Mouse (Mus musculus): ENCODE data around the gene Arl6. TPM values are rescaled to one million over a fixed set of nuclear protein-coding genes. Genes with fewer than 3 reads are reported as not detected.

Gene Arl6
- polyA plus RNA-seq (2015; fragmentation: Nextera tagmentation; extraction: Ambion mirVana), result 56.7 and 68.3 TPM in 2 replicates

- H3K9ac ChIP-seq (ENCODE audit: low read depth, low read length), result peak within 1 kb of the TSS; percentile 85
- H3K27ac ChIP-seq (ENCODE audit: low read depth, low read length), result peak within 1 kb of the TSS; percentile 98
- ATAC-seq, result peak; percentile 98
- H3K4me1 ChIP-seq (ENCODE audit: control insufficient read depth, insufficient read depth, low read depth, low read length), result peaks cover 7% of the 10 kb centered on the region
- peak within 1 kb of the TSS; percentile 62 for H3K4me3 ChIP-seq (ENCODE audit: low read length)
- no peaks in the 10 kb centered on the region for H3K9me3 ChIP-seq (ENCODE audit: control insufficient read depth, low read length)
- no peaks in the 10 kb centered on the region for H3K36me3 ChIP-seq (ENCODE audit: control insufficient read depth, insufficient read depth, low read length)
- peak within 1 kb of the TSS; percentile 65 for H3K4me2 ChIP-seq (ENCODE audit: low read length)
- H3K27me3 ChIP-seq (replicated peaks; ENCODE audit: control insufficient read depth, insufficient read depth, low read length), result no peaks in the 10 kb centered on the region
- WGBS, result under 1% methylated on average over 44 of the region's 46 CpGs
Measured at GRCm38 (mm10) chr16:59639102-59639691, at the start of gene Arl6. Gene Arl6 (minus strand): TSS chr16:59639391.

GRCm38 (mm10) chr16:59685135-59685534 lies 45.9 kb upstream of the Arl6 start:
- Histone ChIP-seq H3K9me3 (ENCODE audit: control insufficient read depth, low read length) (no peaks in the 10 kb centered on the region), H3K36me3 (ENCODE audit: control insufficient read depth, insufficient read depth, low read length) (no peaks in the 10 kb centered on the region), H3K27me3 (replicated peaks; ENCODE audit: control insufficient read depth, insufficient read depth, low read length) (no peaks in the 10 kb centered on the region), H3K4me1 (ENCODE audit: control insufficient read depth, insufficient read depth, low read depth, low read length) (no peaks in the 10 kb centered on the region), H3K9ac (ENCODE audit: low read depth, low read length) (no peak overlapping the region), H3K4me2 (ENCODE audit: low read length) (no peak overlapping the region), H3K27ac (ENCODE audit: low read depth, low read length) (no peak overlapping the region), H3K4me3 (ENCODE audit: low read length) (no peak overlapping the region)
- 67% methylated on average over 5 of the region's 5 CpGs for WGBS
- no peak for ATAC-seq

GRCm38 (mm10) chr16:59683434-59683833 lies 44.2 kb upstream of the Arl6 start:
- no peaks in the 10 kb centered on the region for H3K4me1 ChIP-seq (ENCODE audit: control insufficient read depth, insufficient read depth, low read depth, low read length)
- no peak overlapping the region for H3K4me3 ChIP-seq (ENCODE audit: low read length)
- no peaks in the 10 kb centered on the region for H3K36me3 ChIP-seq (ENCODE audit: control insufficient read depth, insufficient read depth, low read length)
- no peak overlapping the region for H3K9ac ChIP-seq (ENCODE audit: low read depth, low read length)
- H3K27ac ChIP-seq (ENCODE audit: low read depth, low read length), result no peak overlapping the region
- peak; percentile 91 for ATAC-seq
- no peaks in the 10 kb centered on the region for H3K9me3 ChIP-seq (ENCODE audit: control insufficient read depth, low read length)
- 4% methylated on average over 8 of the region's 8 CpGs for WGBS
- H3K27me3 ChIP-seq (replicated peaks; ENCODE audit: control insufficient read depth, insufficient read depth, low read length), result no peaks in the 10 kb centered on the region
- peak overlapping the region; percentile 43 for H3K4me2 ChIP-seq (ENCODE audit: low read length)

- no peak for ATAC-seq
- Histone ChIP-seq H3K9me3 (ENCODE audit: control insufficient read depth, low read length) (no peaks in the 10 kb centered on the region), H3K27me3 (replicated peaks; ENCODE audit: control insufficient read depth, insufficient read depth, low read length) (no peaks in the 10 kb centered on the region), H3K27ac (ENCODE audit: low read depth, low read length) (no peak overlapping the region), H3K4me2 (ENCODE audit: low read length) (no peak overlapping the region), H3K4me3 (ENCODE audit: low read length) (no peak overlapping the region), H3K4me1 (ENCODE audit: control insufficient read depth, insufficient read depth, low read depth, low read length) (no peaks in the 10 kb centered on the region), H3K9ac (ENCODE audit: low read depth, low read length) (no peak overlapping the region), H3K36me3 (ENCODE audit: control insufficient read depth, insufficient read depth, low read length) (no peaks in the 10 kb centered on the region)
- 83% methylated on average over 8 of the region's 8 CpGs for WGBS
Measured at GRCm38 (mm10) chr16:59682216-59682891, 43.2 kb upstream of the Arl6 start.

- H3K4me3 ChIP-seq (ENCODE audit: low read length), result no peak overlapping the region
- H3K27ac ChIP-seq (ENCODE audit: low read depth, low read length), result no peak overlapping the region
- H3K36me3 ChIP-seq (ENCODE audit: control insufficient read depth, insufficient read depth, low read length), result no peaks in the 10 kb centered on the region
- no peak for ATAC-seq
- no peaks in the 10 kb centered on the region for H3K9me3 ChIP-seq (ENCODE audit: control insufficient read depth, low read length)
- H3K27me3 ChIP-seq (replicated peaks; ENCODE audit: control insufficient read depth, insufficient read depth, low read length), result no peaks in the 10 kb centered on the region
- no peaks in the 10 kb centered on the region for H3K4me1 ChIP-seq (ENCODE audit: control insufficient read depth, insufficient read depth, low read depth, low read length)
- 92% methylated on average over 2 of the region's 2 CpGs for WGBS
- no peak overlapping the region for H3K4me2 ChIP-seq (ENCODE audit: low read length)
- no peak overlapping the region for H3K9ac ChIP-seq (ENCODE audit: low read depth, low read length)
Measured at GRCm38 (mm10) chr16:59666938-59667337, 27.7 kb upstream of the Arl6 start.

- Histone ChIP-seq H3K9me3 (ENCODE audit: control insufficient read depth, low read length) (no peaks in the 10 kb centered on the region), H3K27me3 (replicated peaks; ENCODE audit: control insufficient read depth, insufficient read depth, low read length) (no peaks in the 10 kb centered on the region), H3K36me3 (ENCODE audit: control insufficient read depth, insufficient read depth, low read length) (no peaks in the 10 kb centered on the region), H3K4me3 (ENCODE audit: low read length) (no peak overlapping the region), H3K4me2 (ENCODE audit: low read length) (no peak overlapping the region), H3K27ac (ENCODE audit: low read depth, low read length) (no peak overlapping the region), H3K4me1 (ENCODE audit: control insufficient read depth, insufficient read depth, low read depth, low read length) (no peaks in the 10 kb centered on the region), H3K9ac (ENCODE audit: low read depth, low read length) (no peak overlapping the region)
- no peak for ATAC-seq
- 51% methylated on average over 2 of the region's 2 CpGs for WGBS
Measured at GRCm38 (mm10) chr16:59643766-59644165, 4.6 kb upstream of the Arl6 start.

- H3K9me3 ChIP-seq (ENCODE audit: control insufficient read depth, low read length), result no peaks in the 10 kb centered on the region
- H3K4me3 ChIP-seq (ENCODE audit: low read length), result no peak overlapping the region; the same call in 1 of the 2 replicates
- H3K4me2 ChIP-seq (ENCODE audit: low read length), result no peak overlapping the region; the same call in 1 of the 2 replicates
- 92% methylated on average over 3 of the region's 3 CpGs for WGBS
- H3K27me3 ChIP-seq (replicated peaks; ENCODE audit: control insufficient read depth, insufficient read depth, low read length), result no peaks in the 10 kb centered on the region
- no peaks in the 10 kb centered on the region for H3K36me3 ChIP-seq (ENCODE audit: control insufficient read depth, insufficient read depth, low read length)
- no peak overlapping the region for H3K9ac ChIP-seq (ENCODE audit: low read depth, low read length)
- ATAC-seq, result no peak
- H3K4me1 ChIP-seq (ENCODE audit: control insufficient read depth, insufficient read depth, low read depth, low read length), result peaks cover 7% of the 10 kb centered on the region
- no peak overlapping the region; the same call in 1 of the 2 replicates for H3K27ac ChIP-seq (ENCODE audit: low read depth, low read length)
Measured at GRCm38 (mm10) chr16:59639985-59640384, 794 bp upstream of the Arl6 start.

GRCm38 (mm10) chr16:59634598-59634997 lies 4.6 kb downstream of the Arl6 start:
- Histone ChIP-seq H3K4me3 (ENCODE audit: low read length) (no peak overlapping the region), H3K9ac (ENCODE audit: low read depth, low read length) (no peak overlapping the region), H3K27ac (ENCODE audit: low read depth, low read length) (no peak overlapping the region), H3K9me3 (ENCODE audit: control insufficient read depth, low read length) (no peaks in the 10 kb centered on the region), H3K4me1 (ENCODE audit: control insufficient read depth, insufficient read depth, low read depth, low read length) (peaks cover 7% of the 10 kb centered on the region), H3K4me2 (ENCODE audit: low read length) (no peak overlapping the region), H3K27me3 (replicated peaks; ENCODE audit: control insufficient read depth, insufficient read depth, low read length) (no peaks in the 10 kb centered on the region), H3K36me3 (ENCODE audit: control insufficient read depth, insufficient read depth, low read length) (peaks cover 7% of the 10 kb centered on the region; the same call in 1 of the 2 replicates)
- ATAC-seq, result no peak
- 82% methylated on average over 2 of the region's 2 CpGs for whole genome bisulfite sequencing

GRCm38 (mm10) chr16:59621554-59621953 lies 17.6 kb downstream of the Arl6 start:
- no peak overlapping the region for H3K4me2 ChIP-seq (ENCODE audit: low read length)
- no peak for ATAC-seq
- H3K4me1 ChIP-seq (ENCODE audit: control insufficient read depth, insufficient read depth, low read depth, low read length), result no peaks in the 10 kb centered on the region
- H3K9me3 ChIP-seq (ENCODE audit: control insufficient read depth, low read length), result no peaks in the 10 kb centered on the region
- H3K9ac ChIP-seq (ENCODE audit: low read depth, low read length), result no peak overlapping the region
- 95% methylated on average over 2 of the region's 2 CpGs for WGBS
- H3K27ac ChIP-seq (ENCODE audit: low read depth, low read length), result no peak overlapping the region
- no peaks in the 10 kb centered on the region for H3K36me3 ChIP-seq (ENCODE audit: control insufficient read depth, insufficient read depth, low read length)
- no peaks in the 10 kb centered on the region for H3K27me3 ChIP-seq (replicated peaks; ENCODE audit: control insufficient read depth, insufficient read depth, low read length)
- no peak overlapping the region for H3K4me3 ChIP-seq (ENCODE audit: low read length)
